Mouse (Mus musculus): ENCODE measurements around the gene Pglyrp1.

The Pglyrp1 gene

GRCm38 (mm10) chr7:18884745-18885422 is 13.8 kb downstream of the Pglyrp1 start:
- no peak for DNase-seq (ENCODE audit: low spot score)

DNA sequence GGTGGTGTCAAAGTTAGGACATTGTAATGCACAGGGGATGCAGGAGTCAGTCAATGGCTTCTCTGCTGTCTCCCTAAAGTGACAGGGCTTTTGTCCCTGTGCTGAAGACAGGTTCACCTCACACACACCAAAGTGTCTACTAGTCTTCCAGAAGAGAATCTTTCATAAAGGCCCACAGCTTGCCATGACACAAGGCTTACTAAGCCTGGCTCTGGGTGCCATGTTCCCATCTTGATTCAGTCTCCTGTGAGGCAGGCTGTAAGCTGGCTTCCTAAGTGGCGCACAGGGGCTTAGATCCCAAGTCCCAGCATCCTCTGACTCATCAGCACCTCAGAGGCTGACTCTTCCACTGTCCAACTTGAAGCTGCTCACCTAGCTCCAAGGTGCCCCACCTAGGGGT is 15.8 kb downstream of the Pglyrp1 start:
- DNase-seq (ENCODE audit: low spot score) = no peak

- DNase-seq (ENCODE audit: low spot score) = no peak
Observed at GRCm38 (mm10) chr7:18890848-18891247, 19.7 kb downstream of the Pglyrp1 start.

DNA sequence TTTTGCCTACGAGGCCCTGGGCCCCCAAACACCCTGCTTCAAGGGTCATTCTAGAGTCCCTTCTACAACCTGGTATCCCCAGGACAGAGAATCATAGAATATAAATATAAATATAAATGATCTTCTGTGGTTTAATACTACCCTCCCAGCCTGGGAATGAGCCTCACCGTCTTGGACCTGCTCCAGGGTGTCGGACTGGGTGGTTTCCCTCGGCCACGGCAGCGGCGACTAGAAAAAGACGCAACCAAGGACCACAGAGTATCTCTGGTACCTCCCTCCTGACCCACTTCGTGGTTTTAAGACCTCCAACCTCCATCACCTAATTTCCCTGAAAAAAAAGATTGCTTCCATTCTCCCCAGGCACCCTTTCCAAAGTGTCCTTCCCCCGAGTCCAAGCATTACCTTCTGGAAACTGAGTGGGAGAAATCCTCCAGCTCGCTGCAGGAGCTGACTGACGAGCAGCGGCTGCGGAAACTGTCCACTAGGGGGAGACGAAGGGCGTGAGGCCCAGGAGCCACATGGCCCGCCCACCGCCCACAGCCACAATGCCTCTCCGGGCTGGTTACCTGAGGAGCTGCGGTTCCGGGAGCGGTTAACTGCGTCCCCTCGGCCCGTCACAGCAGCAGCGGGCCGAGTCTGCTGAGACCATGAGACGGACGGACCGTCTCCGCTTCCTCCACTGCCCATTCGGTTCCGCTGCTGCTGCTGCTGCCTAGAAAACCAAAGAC is 20.9 kb downstream of the Pglyrp1 start:
- DNase-seq (ENCODE audit: low spot score) = peak; percentile 93

DNA sequence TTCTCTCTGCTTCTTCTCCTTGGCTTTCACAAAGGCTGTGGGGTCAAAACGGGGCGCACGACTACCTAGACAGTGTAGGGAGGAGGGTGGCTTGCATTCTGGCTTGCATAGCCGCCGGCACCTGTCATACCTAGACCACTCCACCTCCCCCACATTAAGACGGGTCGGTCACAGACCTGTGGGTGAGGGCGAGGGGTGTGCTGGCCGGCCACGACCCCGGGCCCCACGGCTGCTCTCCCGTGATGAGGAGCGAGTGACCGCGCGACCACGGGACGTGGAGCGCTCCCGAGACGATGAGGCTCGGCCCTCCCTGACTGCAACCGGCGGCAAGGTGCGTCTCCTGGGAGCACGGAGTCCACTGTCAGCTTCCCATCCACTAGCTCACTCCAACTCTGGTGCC is 21.9 kb downstream of the Pglyrp1 start:
- no peak for DNase-seq (ENCODE audit: low spot score)

DNA sequence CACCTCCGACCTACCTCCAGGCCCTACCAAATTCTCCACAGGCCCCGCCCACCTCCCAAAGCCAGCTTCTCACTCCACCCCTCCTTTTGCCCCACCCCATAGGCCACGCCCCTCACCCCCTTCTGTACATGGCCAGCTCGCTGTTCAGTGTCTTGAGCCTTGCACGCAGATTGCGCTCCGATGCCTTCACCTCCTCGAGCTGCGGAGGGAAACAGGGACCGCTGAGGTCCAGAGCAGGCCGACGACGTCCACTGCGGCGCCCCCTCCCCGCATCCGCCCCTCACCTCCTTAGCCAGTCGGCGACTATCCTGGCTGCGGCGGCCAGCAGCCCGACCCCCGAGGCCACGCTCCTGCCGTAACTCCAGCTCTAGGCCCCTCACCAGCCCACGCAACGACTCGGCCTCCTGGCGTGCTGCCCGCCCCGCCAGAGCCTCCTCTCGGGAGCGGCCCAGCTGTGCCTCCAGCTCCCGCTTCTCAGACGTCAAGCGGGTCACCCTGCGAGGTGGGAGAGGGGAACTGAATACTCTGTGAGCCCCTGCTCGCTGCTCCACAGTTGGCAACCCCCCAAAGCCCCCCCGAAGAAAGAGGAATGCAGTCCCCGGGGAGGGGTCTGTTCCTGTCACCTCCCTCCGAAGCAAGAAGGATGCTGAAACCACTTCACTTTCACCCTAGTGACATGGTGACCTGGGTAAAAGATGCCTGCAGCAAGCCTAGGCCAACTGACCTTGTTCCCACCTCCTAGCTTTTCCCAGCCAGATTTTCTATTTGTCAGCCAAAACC is 22.7 kb downstream of the Pglyrp1 start:
- peak; percentile 90 for DNase-seq (ENCODE audit: low spot score)

GRCm38 (mm10) chr7:18896536-18896935 is 25.4 kb downstream of the Pglyrp1 start:
- peak; percentile 68 for DNase-seq (ENCODE audit: low spot score)

- no peak for DNase-seq (ENCODE audit: low spot score)
Observed at GRCm38 (mm10) chr7:18900513-18900912, 29.4 kb downstream of the Pglyrp1 start.

DNA sequence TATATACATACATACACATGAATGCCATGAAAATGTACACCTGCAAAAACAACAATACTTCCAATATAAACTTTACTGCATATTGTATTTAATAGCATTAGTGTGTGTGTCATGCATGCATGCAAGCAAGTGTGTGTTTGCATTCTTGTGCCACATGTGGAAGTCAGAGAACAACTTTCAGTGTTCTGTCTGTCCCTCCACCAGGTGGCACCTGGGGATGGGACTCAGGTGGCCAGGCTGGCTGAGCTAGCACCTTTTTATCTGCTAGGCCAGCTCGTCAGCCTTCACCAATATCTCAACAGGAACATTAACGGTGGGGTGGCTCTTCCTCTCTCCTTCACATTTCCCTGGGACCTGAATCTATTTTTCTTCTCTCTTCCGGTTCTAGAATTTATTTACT is 31.4 kb downstream of the Pglyrp1 start:
- no peak for DNase-seq (ENCODE audit: low spot score)

DNA sequence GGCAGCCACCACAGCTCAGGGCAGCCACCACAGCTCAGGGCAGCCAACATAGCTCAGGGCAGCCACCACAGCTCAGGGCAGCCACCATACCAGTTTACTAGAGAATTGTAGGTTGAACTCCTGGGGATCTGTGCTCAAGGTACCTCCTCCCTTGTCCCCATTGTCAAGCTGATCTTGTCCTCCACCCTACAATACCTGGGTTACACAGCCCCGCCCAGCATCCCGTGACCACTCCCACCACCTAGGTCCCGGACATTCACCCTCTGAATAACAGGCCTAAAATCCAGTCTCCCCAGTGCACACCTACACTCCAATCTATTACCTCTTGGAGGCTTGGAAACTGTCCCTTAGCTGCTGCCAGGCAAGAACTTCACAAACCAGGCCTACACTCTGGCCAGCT is 33.8 kb downstream of the Pglyrp1 start:
- DNase-seq (ENCODE audit: low spot score) = no peak

- DNase-seq (ENCODE audit: low spot score) = no peak
Observed at GRCm38 (mm10) chr7:18909797-18910196, 38.7 kb downstream of the Pglyrp1 start.

DNA sequence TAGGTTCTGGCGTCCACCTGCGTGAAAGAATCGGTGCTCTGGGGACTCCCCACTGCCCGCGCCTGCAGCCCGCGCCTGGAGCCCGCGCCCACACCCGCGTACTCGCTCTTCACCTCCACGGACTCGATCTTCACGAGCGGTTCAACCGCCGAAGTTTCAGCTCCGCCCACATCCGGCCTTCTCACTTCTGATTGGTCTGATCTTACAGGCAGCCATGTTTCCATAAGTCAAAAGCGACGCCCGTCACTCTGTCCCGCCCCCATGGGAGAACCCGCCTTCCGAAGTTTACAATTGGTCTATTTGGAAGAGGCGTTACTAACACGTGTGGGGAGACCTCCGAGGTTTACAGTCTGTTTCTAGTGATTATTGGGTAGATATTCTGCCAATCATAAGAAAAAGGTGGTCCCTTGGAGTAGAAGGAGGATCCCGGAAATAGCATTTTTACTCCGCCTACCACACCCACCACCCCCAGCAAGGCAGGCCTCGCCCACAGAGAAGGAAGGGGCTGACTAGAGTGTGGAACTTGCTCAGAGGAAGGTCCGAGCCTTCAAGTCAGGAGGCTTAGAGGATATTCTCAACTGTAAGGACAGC is 39.2 kb downstream of the Pglyrp1 start, which contains the start of gene Ccdc61:
Gene Ccdc61, minus strand, starts transcription at position 175 of the 591 bp plus-strand sequence.
- peak; percentile 97 for DNase-seq (ENCODE audit: low spot score)

DNA sequence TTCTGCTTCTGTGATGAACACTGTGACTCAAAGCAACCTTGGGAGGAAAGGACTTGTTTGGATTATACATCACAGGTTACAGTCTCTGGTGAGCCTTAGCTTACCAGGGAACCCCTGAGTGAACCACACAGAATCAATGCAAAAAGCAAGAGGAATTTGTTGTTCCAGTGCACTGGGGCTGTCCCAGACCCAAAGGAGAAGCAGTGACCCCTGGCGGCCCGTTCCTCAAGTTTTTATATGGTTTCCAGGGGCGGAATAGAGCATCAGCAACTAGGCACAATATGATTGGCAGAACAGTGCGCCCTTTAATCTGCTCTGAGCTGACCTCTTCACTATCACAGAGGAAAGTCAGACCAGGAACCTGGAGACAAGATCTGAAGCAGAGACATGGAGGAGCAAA is 45.1 kb downstream of the Pglyrp1 start:
- no peak for DNase-seq (ENCODE audit: low spot score)

DNA sequence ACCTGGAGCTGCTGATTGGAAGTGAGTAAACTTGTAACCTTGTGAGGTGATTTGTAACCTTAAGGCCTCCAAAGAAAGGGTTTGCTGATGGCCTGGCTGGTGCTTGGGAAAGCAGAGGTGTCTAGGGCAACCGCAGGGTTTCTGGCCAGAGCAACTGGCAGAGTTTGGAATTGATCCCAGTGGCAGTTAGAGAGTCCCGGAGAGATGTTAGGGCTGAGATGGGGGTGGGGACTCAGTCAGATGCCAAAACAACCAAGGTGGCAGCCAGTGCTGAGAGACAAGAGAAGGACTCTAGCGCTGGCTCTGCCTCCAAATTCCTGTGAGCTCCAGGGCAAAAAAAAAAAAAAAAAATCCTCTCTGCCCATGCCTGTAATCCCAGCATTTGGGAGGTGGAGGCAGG is 46.8 kb downstream of the Pglyrp1 start:
- no peak for DNase-seq (ENCODE audit: low spot score)

DNA sequence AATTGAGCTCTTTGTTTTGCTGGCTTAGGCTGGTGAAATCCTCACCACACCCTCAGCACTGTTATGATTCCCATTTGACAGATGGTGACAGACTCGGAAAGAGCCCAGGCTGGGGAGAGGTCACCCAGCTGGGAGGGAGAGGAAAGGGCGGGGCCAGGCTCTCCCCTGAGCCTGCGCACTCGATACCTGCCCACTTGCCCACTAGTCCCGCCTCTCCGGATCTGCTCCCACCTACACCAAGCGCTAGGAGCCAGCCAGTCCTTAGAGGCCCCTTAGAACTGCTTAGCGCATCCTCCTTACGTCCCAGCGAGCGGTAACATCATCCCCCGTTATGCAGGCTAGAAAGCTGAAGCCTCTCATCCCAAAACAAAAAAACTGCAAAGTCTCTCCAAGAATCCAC is 49.9 kb downstream of the Pglyrp1 start:
- DNase-seq (ENCODE audit: low spot score) = peak; percentile 44

GRCm38 (mm10) chr7:18922807-18923206 is 51.7 kb downstream of the Pglyrp1 start:
- DNase-seq (ENCODE audit: low spot score) = peak; percentile 38

DNA sequence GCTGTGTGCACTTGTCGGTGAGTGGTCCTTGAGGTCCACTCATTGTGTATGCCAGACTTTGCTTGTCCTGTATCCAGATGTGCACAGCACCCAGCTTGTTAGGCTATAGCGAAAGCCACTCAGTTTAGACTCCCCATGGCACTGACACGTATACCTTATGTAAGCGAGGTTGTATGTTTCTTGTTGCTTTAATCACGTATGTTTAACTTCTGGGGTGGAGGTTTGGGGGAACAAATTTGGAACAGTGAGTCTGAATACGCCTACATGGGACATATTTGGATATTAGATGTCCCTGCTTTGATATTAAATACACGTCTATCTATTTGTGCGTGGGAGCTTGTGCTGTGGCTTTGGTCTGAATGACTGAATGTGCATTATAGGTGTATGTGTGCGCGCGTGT is 52.1 kb downstream of the Pglyrp1 start:
- no peak for DNase-seq (ENCODE audit: low spot score)

DNA sequence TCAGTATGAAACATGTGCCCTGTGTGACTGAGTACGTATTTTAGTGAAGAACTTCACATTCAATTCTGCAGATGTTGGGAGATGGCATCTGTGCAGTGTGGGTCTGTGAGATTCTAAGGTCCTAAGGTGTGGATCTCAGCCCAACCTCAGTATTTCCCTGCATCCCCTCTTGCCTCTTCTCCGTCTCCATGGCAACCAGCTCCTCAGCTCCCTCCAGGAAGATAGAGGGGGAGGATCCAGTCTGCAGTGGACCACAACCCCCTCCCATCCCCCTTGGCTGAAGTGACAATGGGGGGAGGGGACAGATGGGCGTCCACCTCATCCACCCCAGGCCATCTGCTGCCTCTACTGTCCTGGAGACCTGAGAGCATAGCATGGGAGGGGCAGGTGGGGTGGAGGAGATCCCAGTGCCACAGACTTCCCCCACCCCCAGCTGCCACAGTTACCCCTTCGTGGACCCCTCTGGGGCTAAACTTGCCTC is 52.6 kb downstream of the Pglyrp1 start:
- peak; percentile 29 for DNase-seq (ENCODE audit: low spot score)

DNA sequence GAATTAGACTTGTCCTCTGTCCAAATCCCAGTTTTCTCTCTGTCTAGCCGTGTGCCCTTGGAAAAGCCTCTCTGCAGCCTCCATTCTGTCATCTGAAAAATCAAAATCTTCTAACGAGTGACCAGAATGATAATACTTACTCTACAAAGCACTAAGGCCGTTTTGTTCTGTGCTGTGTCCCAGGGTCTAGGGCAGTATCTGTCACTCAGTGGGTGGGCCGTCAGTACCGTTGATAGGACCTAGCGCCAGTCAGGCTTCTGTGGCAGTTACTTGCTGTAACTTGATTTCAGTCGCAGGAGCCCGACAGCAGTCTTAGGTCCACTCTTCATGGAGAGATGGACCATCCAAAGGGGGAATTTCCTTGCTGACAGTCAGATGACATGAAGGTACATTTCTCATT is 53.2 kb downstream of the Pglyrp1 start:
- peak; percentile 32 for DNase-seq (ENCODE audit: low spot score)

DNA sequence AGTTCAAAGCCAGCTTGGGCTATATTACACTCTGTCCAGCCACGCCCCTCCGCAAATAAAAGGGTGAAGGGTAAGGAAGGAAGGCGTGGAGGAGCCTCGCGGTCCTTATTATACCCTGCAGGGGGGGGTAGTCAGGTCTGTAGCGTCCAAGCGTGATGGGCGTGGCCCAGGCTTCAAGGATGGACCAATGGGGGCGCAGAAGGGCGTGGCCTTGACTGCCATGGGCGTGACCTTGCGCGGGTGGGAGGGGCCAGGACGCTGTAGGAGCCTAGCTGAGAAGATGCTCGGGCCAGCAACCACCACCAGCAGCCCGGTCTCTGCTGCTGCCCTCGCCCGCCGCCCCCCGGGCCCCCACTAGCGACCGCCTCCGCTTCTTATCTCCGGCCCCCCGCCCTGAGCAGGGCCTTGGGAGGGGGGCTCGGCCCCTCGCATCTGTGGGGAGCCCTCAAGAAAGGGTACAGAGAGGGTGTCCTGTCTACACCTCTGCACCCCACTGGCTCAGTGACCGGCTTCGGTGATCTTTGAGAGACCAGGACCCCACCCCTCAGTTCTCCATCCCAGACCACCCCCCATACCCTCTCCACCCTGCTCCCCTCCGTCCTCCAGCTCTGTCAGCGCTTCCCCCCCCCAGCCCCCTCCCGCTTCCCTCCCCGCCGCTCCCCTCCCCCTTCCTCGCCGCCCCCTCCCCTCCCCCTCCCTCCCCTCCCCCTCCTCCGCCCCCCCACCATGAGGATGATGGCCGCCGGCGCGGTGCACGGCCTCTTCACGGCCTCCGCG is 54.2 kb downstream of the Pglyrp1 start, which contains the start of gene Nova2:
Gene Nova2, plus strand, starts transcription at position 727 of the 777 bp plus-strand sequence.
- DNase-seq (ENCODE audit: low spot score) = peak; percentile 89

DNA sequence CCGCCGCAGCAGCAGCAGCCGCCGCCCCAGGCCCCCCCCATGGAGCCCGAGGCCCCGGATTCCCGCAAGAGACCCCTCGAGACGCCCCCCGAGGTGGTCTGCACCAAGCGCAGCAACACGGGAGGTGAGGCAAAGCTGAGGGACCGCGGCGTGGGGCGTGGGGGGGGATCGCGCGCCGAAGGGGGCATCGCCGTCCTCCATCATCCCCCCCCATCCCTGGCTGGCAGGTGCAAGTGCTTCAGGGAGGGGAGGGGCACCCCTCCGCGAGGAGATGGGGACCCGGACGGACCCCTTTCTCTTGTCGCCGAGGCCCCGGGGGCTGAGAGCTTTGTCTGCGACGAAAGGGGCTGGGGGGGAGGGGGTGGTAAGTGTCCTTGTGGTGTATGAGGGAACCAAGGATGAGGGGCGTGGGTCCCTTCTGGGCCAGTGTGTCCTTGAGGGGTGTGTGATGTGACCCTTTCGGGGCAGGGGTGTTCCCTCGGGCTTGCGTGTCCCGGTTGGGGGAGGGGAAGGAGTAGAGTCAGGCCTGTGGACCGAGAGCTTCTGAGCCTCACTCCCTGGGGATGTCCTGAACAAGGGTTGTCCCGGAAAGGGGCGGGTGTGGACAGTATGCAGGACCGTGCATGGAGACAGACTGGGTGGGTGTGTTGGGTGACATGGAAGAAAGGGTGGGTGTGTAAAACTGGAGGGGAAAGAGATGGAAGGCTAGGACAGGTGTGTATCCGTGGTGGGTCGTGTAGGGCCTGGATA is 55.1 kb downstream of the Pglyrp1 start:
- DNase-seq (ENCODE audit: low spot score) = peak; percentile 48

All from testis, postnatal 10 days (tissue).